Mouse (Mus musculus): ENCODE results near the gene Arhgef3. TPM values are rescaled to one million over a fixed set of nuclear protein-coding genes. Genes with fewer than 3 reads are reported as not detected.

Gene Arhgef3
- total and polyA plus RNA-seq, 3 experiments, result 6.7 to 15.2 (median 11.9) TPM

GRCm38 (mm10) chr14:27405947-27406346 lies 291.2 kb downstream of the Arhgef3 start:
- no peak for TF ChIP-seq GATA2 (IDR thresholded peaks at IDR 0.05; ENCODE audit: borderline replicate concordance, low read depth, low read length)
- TF ChIP-seq GATA1 (IDR thresholded peaks at IDR 0.05; ENCODE audit: borderline replicate concordance, low read length), result no peak
- TF ChIP-seq CTCF (IDR thresholded peaks at IDR 0.05; ENCODE audit: low read depth, low read length), result no peak
- TF ChIP-seq TAL1 (conservative IDR thresholded peaks at IDR 0.05; ENCODE audit: low read depth, low read length), result no peak
- no peak for TF ChIP-seq POLR2AphosphoS5 (IDR thresholded peaks at IDR 0.05; ENCODE audit: insufficient replicate concordance, low read depth, low read length)
- no peaks in the 10 kb centered on the region for H3K9me3 ChIP-seq (replicated peaks)
- H3K36me3 ChIP-seq (replicated peaks), result peaks cover 24% of the 10 kb centered on the region
- no peak for DNase-seq (ENCODE audit: low spot score)
- peaks cover 3% of the 10 kb centered on the region; the same call in 1 of the 2 replicates for H3K27me3 ChIP-seq (ENCODE audit: insufficient read depth, low read length)
- peaks cover 18% of the 10 kb centered on the region for H3K4me1 ChIP-seq (ENCODE audit: insufficient read depth, low read depth, low read length)
- no peak for ATAC-seq (ENCODE audit: extremely low read depth, insufficient number of reproducible peaks, low FRiP score, poor library complexity, severe bottlenecking)
- no peak overlapping the region for H3K4me3 ChIP-seq (ENCODE audit: low read depth, low read length)

DNA sequence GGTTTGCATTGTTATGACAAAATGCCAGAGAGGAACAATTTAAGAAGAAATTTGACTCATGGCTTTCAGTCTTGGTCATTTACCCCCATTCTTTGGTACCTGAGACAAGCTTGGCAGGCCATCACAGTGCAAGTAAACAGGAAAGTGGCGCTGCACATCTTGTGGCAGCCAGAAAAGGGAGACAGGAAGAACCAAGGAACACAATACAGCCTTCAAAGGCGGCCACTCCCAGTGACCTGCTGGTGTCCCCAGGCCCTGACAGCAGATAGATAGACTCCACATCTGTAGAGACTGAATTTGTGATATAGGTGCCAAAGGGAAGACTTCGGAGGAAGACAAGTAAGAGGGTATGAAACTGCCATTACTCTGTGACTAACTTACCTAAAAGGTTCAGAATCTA lies 293.5 kb downstream of the Arhgef3 start:
- Histone ChIP-seq H3K36me3 (replicated peaks) (peaks cover 7% of the 10 kb centered on the region), H3K4me1 (ENCODE audit: insufficient read depth, low read depth, low read length) (peaks cover 25% of the 10 kb centered on the region), H3K4me3 (ENCODE audit: low read depth, low read length) (no peak overlapping the region), H3K27me3 (ENCODE audit: insufficient read depth, low read length) (peaks cover 3% of the 10 kb centered on the region; the same call in 1 of the 2 replicates), H3K9me3 (replicated peaks) (no peaks in the 10 kb centered on the region)
- DNase-seq (ENCODE audit: low spot score) (no peak), ATAC-seq (ENCODE audit: extremely low read depth, insufficient number of reproducible peaks, low FRiP score, poor library complexity, severe bottlenecking) (no peak)
- TF ChIP-seq GATA2 (IDR thresholded peaks at IDR 0.05; ENCODE audit: borderline replicate concordance, low read depth, low read length) (no peak), CTCF (IDR thresholded peaks at IDR 0.05; ENCODE audit: low read depth, low read length) (no peak), TAL1 (conservative IDR thresholded peaks at IDR 0.05; ENCODE audit: low read depth, low read length) (no peak), GATA1 (IDR thresholded peaks at IDR 0.05; ENCODE audit: borderline replicate concordance, low read length) (no peak), POLR2AphosphoS5 (IDR thresholded peaks at IDR 0.05; ENCODE audit: insufficient replicate concordance, low read depth, low read length) (no peak)

DNA sequence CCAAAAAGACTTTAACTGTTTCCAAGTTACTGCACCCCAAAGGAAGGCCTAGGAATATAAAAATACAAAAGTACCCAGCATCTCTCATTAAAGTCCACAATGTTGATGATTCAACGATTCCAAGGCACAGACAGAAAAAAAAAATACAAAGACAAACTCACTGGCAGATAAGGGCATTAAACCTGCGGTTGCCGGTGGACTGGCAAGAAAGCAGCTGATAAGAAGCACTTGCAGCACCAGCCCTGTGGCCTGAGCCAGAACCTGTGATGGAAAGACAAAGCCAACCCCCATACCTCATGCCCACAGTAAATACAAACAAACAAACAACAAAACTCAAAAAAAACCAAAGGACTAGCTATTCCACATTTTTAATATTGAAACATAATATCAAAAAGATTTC lies 295.0 kb downstream of the Arhgef3 start:
- Histone ChIP-seq H3K36me3 (replicated peaks) (no peaks in the 10 kb centered on the region), H3K4me1 (ENCODE audit: insufficient read depth, low read depth, low read length) (peaks cover 21% of the 10 kb centered on the region), H3K27me3 (ENCODE audit: insufficient read depth, low read length) (peaks cover 3% of the 10 kb centered on the region; the same call in 1 of the 2 replicates), H3K9me3 (replicated peaks) (no peaks in the 10 kb centered on the region), H3K4me3 (ENCODE audit: low read depth, low read length) (no peak overlapping the region)
- ATAC-seq (ENCODE audit: extremely low read depth, insufficient number of reproducible peaks, low FRiP score, poor library complexity, severe bottlenecking), result no peak
- no peak for DNase-seq (ENCODE audit: low spot score)
- TF ChIP-seq GATA2 (IDR thresholded peaks at IDR 0.05; ENCODE audit: borderline replicate concordance, low read depth, low read length) (no peak), TAL1 (conservative IDR thresholded peaks at IDR 0.05; ENCODE audit: low read depth, low read length) (no peak), GATA1 (IDR thresholded peaks at IDR 0.05; ENCODE audit: borderline replicate concordance, low read length) (no peak), CTCF (IDR thresholded peaks at IDR 0.05; ENCODE audit: low read depth, low read length) (no peak), POLR2AphosphoS5 (IDR thresholded peaks at IDR 0.05; ENCODE audit: insufficient replicate concordance, low read depth, low read length) (no peak)

GRCm38 (mm10) chr14:27411492-27411891 lies 296.8 kb downstream of the Arhgef3 start:
- H3K4me1 ChIP-seq (ENCODE audit: insufficient read depth, low read depth, low read length), result peaks cover 17% of the 10 kb centered on the region
- no peak for ATAC-seq (ENCODE audit: extremely low read depth, insufficient number of reproducible peaks, low FRiP score, poor library complexity, severe bottlenecking)
- H3K27me3 ChIP-seq (ENCODE audit: insufficient read depth, low read length), result peaks cover 3% of the 10 kb centered on the region; the same call in 1 of the 2 replicates
- H3K4me3 ChIP-seq (ENCODE audit: low read depth, low read length), result no peak overlapping the region
- no peaks in the 10 kb centered on the region for H3K9me3 ChIP-seq (replicated peaks)
- H3K36me3 ChIP-seq (replicated peaks), result no peaks in the 10 kb centered on the region
- DNase-seq (ENCODE audit: low spot score), result no peak
- no peak for TF ChIP-seq TAL1 (conservative IDR thresholded peaks at IDR 0.05; ENCODE audit: low read depth, low read length)
- no peak for TF ChIP-seq GATA2 (IDR thresholded peaks at IDR 0.05; ENCODE audit: borderline replicate concordance, low read depth, low read length)
- TF ChIP-seq POLR2AphosphoS5 (IDR thresholded peaks at IDR 0.05; ENCODE audit: insufficient replicate concordance, low read depth, low read length), result no peak

DNA sequence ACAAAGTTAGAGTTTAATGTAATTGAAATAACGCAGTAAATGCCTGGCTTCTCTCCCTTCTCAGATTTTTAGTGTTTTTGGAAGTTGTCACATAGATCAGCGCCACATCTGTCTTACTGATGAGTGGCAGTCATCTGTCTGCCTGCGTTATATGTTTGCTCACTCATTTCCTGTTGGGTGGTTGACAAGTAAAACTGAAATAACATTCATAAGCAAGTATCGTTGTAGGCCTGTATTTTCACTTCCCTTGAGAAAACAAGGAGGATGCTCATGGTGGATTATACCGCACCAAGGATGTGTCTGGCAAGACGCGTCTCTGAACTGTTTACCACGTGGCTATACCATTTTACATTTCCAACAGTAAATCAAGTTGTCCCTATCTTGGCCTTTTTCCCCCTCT lies 298.0 kb downstream of the Arhgef3 start:
- Histone ChIP-seq H3K36me3 (replicated peaks) (no peaks in the 10 kb centered on the region), H3K4me3 (ENCODE audit: low read depth, low read length) (no peak overlapping the region), H3K9me3 (replicated peaks) (no peaks in the 10 kb centered on the region), H3K4me1 (ENCODE audit: insufficient read depth, low read depth, low read length) (peaks cover 17% of the 10 kb centered on the region), H3K27me3 (ENCODE audit: insufficient read depth, low read length) (0 out of 2 replicates have a peak, but pooled peaks cover under 1% of the 10 kb centered on the region)
- TF ChIP-seq POLR2AphosphoS5 (IDR thresholded peaks at IDR 0.05; ENCODE audit: insufficient replicate concordance, low read depth, low read length) (no peak), CTCF (IDR thresholded peaks at IDR 0.05; ENCODE audit: low read depth, low read length) (no peak), TAL1 (conservative IDR thresholded peaks at IDR 0.05; ENCODE audit: low read depth, low read length) (no peak), GATA2 (IDR thresholded peaks at IDR 0.05; ENCODE audit: borderline replicate concordance, low read depth, low read length) (no peak), GATA1 (IDR thresholded peaks at IDR 0.05; ENCODE audit: borderline replicate concordance, low read length) (no peak)
- DNase-seq (ENCODE audit: low spot score) (no peak), ATAC-seq (ENCODE audit: extremely low read depth, insufficient number of reproducible peaks, low FRiP score, poor library complexity, severe bottlenecking) (no peak)

DNA sequence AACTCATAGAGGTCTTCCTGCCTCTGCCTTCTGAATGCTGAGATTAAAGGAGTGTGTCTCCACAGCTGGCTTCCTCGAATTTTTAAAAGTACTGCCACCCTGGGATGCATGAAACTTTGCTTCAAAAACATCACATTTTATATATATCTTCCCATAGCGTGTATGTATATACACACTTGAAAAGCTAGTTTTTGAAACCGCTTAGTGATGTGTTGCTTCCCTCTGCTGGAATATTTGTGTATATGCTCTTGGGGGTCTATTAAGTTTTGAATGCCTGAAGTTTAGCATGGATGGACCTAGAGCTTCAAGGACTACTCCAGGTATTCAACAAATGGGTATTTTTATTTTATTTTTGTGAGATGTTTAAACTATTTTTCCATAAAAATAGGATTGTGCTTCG lies 299.3 kb downstream of the Arhgef3 start:
- TF ChIP-seq CTCF (IDR thresholded peaks at IDR 0.05; ENCODE audit: low read depth, low read length) (no peak), GATA1 (IDR thresholded peaks at IDR 0.05; ENCODE audit: borderline replicate concordance, low read length) (no peak)
- DNase-seq (ENCODE audit: low spot score) (no peak), ATAC-seq (ENCODE audit: extremely low read depth, insufficient number of reproducible peaks, low FRiP score, poor library complexity, severe bottlenecking) (peak; percentile 61; the same call in 1 of the 2 replicates)
- Histone ChIP-seq H3K27me3 (ENCODE audit: insufficient read depth, low read length) (0 out of 2 replicates have a peak, but pooled peaks cover 4% of the 10 kb centered on the region), H3K4me1 (ENCODE audit: insufficient read depth, low read depth, low read length) (peaks cover 17% of the 10 kb centered on the region), H3K4me3 (ENCODE audit: low read depth, low read length) (no peak overlapping the region), H3K9me3 (replicated peaks) (no peaks in the 10 kb centered on the region), H3K36me3 (replicated peaks) (no peaks in the 10 kb centered on the region)

All from G1E (cell line).